13 mouse cellular contexts compared by ENCODE assay signal in the genomic region with DNA sequence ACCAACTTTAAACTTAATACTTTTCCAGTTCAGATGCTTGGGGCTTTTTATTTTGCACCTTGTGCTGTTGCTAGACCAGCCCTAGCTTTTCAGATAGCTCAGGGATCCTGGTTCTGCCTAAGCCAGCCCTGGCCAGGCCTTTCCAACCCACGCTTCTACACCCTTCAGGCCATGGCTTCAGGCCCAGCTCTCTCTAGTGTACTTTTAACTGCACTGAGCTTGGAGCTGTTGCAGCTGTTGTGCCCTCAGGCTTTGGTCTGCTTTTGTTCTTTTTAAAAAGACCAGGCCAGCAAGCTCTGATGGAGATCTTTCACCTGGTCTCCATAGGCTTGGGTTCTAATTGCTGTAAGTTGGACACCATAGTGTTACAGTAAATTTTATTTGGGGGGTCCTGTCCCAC. TPM values are rescaled to one million over a fixed set of nuclear protein-coding genes. Genes with fewer than 3 reads are reported as not detected.
DNase-seq lines count a peak whose midpoint lies in the region; ATAC-seq and TF ChIP-seq lines count a peak whose summit lies in the region.
"Had no signal": no experiment of that assay in that cellular context is flagged by ENCODE, and none has a peak within 500 bp of the region (broad histone marks: within the 10 kb centered on the region; RNA-seq: fewer than 3 reads in every experiment).

No protein-coding gene starts in this region.

- intact Hi-C loops in heart, postnatal 36 days (cut with DNase I): no loop called here

- 78% methylated on average over 1 of the region's 1 CpGs for WGBS in heart, embryonic 12.5 days
- 53% methylated on average over 1 of the region's 1 CpGs for WGBS in stomach, embryonic 14.5 days
- 44% methylated on average over 1 of the region's 1 CpGs for WGBS in stomach, postnatal 0 days

- no peak overlapping the region for H3K4me3 ChIP-seq in heart, embryonic 12.5 days
- no peak overlapping the region for H3K4me3 ChIP-seq in stomach, embryonic 14.5 days (ENCODE audit: low read depth, low read length)
- H3K4me3 ChIP-seq in stomach, postnatal 0 days (ENCODE audit: low read depth, low read length): no peak overlapping the region

- peaks cover 17% of the 10 kb centered on the region for H3K4me1 ChIP-seq in heart, embryonic 12.5 days (replicated peaks)
- H3K4me1 ChIP-seq in stomach, embryonic 14.5 days (ENCODE audit: control insufficient read depth, insufficient read depth, low read length): peaks cover 6% of the 10 kb centered on the region; the same call in 1 of the 2 replicates
- H3K4me1 ChIP-seq in stomach, postnatal 0 days (replicated peaks; ENCODE audit: control insufficient read depth, insufficient read depth): 0 out of 2 replicates have a peak, but pooled peaks cover 2% of the 10 kb centered on the region

- H3K27ac ChIP-seq in heart, embryonic 12.5 days (ENCODE audit: poor library complexity, severe bottlenecking): no peak overlapping the region
- H3K27ac ChIP-seq in stomach, embryonic 14.5 days (ENCODE audit: low read length): peak overlapping the region; percentile 34; the same call in 1 of the 2 replicates
- no peak overlapping the region for H3K27ac ChIP-seq in stomach, postnatal 0 days (replicated peaks)

- H3K27me3 ChIP-seq in heart, embryonic 12.5 days (replicated peaks): no peaks in the 10 kb centered on the region
- no peaks in the 10 kb centered on the region for H3K27me3 ChIP-seq in stomach, embryonic 14.5 days (ENCODE audit: control insufficient read depth, insufficient read depth, low read length)
- H3K27me3 ChIP-seq in stomach, postnatal 0 days (ENCODE audit: control insufficient read depth, insufficient read depth, low read length): no peaks in the 10 kb centered on the region

- H3K36me3 ChIP-seq in heart, embryonic 12.5 days: no peaks in the 10 kb centered on the region
- no peaks in the 10 kb centered on the region for H3K36me3 ChIP-seq in stomach, embryonic 14.5 days (ENCODE audit: control insufficient read depth, insufficient read depth, low read length)
- H3K36me3 ChIP-seq in stomach, postnatal 0 days (ENCODE audit: control insufficient read depth, insufficient read depth, low read length): no peaks in the 10 kb centered on the region

- no peak for TF ChIP-seq EP300 in stomach, postnatal 0 days (optimal IDR thresholded peaks at IDR 0.05)

- no peak overlapping the region for H3K9ac ChIP-seq in heart, embryonic 12.5 days
- H3K9ac ChIP-seq in stomach, embryonic 14.5 days (replicated peaks; ENCODE audit: low read depth, low read length): no peak overlapping the region
- H3K9ac ChIP-seq in stomach, postnatal 0 days (ENCODE audit: low read length): no peak overlapping the region

- no peak overlapping the region for H3K4me2 ChIP-seq in heart, embryonic 12.5 days
- H3K4me2 ChIP-seq in stomach, embryonic 14.5 days (replicated peaks; ENCODE audit: low read depth, low read length): no peak overlapping the region
- H3K4me2 ChIP-seq in stomach, postnatal 0 days (replicated peaks; ENCODE audit: low read depth): no peak overlapping the region

- no peaks in the 10 kb centered on the region for H3K9me3 ChIP-seq in heart, embryonic 12.5 days (replicated peaks)
- H3K9me3 ChIP-seq in stomach, embryonic 14.5 days (ENCODE audit: control insufficient read depth, low read depth, low read length): no peaks in the 10 kb centered on the region
- no peaks in the 10 kb centered on the region for H3K9me3 ChIP-seq in stomach, postnatal 0 days (ENCODE audit: control insufficient read depth, low read length)

- DNase-seq in heart, adult 18-20 months: peak; percentile 59 to 71
- no peak for DNase-seq in stomach, postnatal 0 days (ENCODE audit: low spot score)
- peak; percentile 36 to 44 for DNase-seq in heart, postnatal 36 days
- peak; percentile 34 to 77 for DNase-seq in lung, postnatal 4 days
- DNase-seq in embryo, embryonic 11 days: no peak
- no peak for DNase-seq in adrenal gland, adult 2 months
- DNase-seq: B cell, adult 2 months; cerebellum, adult 11-12 months; liver; right cerebral cortex, postnatal 14 days; thymus, postnatal 4 days had no signal

- TF ChIP-seq CTCF in stomach, postnatal 0 days (IDR thresholded peaks at IDR 0.05; ENCODE audit: low read depth): no peak

- ATAC-seq in heart, embryonic 12.5 days (ENCODE audit: insufficient number of reproducible peaks, low FRiP score): no peak
- ATAC-seq in stomach, embryonic 14.5 days (ENCODE audit: insufficient number of reproducible peaks, insufficient read depth, low FRiP score, low read depth): no peak
- ATAC-seq in stomach, postnatal 0 days (ENCODE audit: low FRiP score, low TSS enrichment): no peak

RNA-seq across cellular contexts. Expression of gene Srd5a3, which starts 4.4 kb away (rescaled TPM):
- total RNA-seq in heart, adult 18-20 months (2021): 1 to 10 TPM; 8.2 TPM
- polyA plus RNA-seq in heart, embryonic 12.5 days (2016; fragmentation: Nextera tagmentation; extraction: Ambion mirVana): 27.2 and 29.1 TPM in 2 replicates
- 33.6 and 34.1 TPM in 2 replicates for polyA plus RNA-seq in stomach, embryonic 14.5 days (2014; fragmentation: Nextera tagmentation; extraction: Ambion mirVana)
- polyA plus RNA-seq in stomach, postnatal 0 days (2015; fragmentation: Nextera tagmentation; extraction: Ambion mirVana): 28.4 and 29.5 TPM in 2 replicates
- total RNA-seq in heart, postnatal 36 days (2021): 1 to 10 TPM; 9.0 to 9.2 TPM
- total RNA-seq in adrenal gland, adult 2 months (2021): 10 to 100 TPM; 25.5 to 30.4 TPM
- polyA plus RNA-seq in adrenal gland, adult 2 months (2012; rRNA removed): 280 and 358 TPM in 2 replicates

RNA-seq across cellular contexts. Expression of gene Tmem165, which starts 48.0 kb away (rescaled TPM):
- 10 to 100 TPM; 17.7 TPM for total RNA-seq in heart, adult 18-20 months (2021)
- 109 and 112 TPM in 2 replicates for polyA plus RNA-seq in heart, embryonic 12.5 days (2016; fragmentation: Nextera tagmentation; extraction: Ambion mirVana)
- polyA plus RNA-seq in stomach, embryonic 14.5 days (2014; fragmentation: Nextera tagmentation; extraction: Ambion mirVana): 120 and 127 TPM in 2 replicates
- 72.3 and 74.3 TPM in 2 replicates for polyA plus RNA-seq in stomach, postnatal 0 days (2015; fragmentation: Nextera tagmentation; extraction: Ambion mirVana)
- 10 to 100 TPM; 19.3 to 23.3 TPM for total RNA-seq in heart, postnatal 36 days (2021)
- 10 to 100 TPM; 28.1 to 49.1 TPM for total RNA-seq in adrenal gland, adult 2 months (2021)
- polyA plus RNA-seq in adrenal gland, adult 2 months (2012; rRNA removed): 164 and 194 TPM in 2 replicates

Comparison
In these comparisons a context has a peak if more than half of its experiments do, and no peak if none do; other contexts are left out.
1. DNase-seq: peak in heart, adult 18-20 months (2 of 2), heart, postnatal 36 days (2 of 2) and lung, postnatal 4 days (2 of 2); none in stomach, postnatal 0 days (single experiment), embryo, embryonic 11 days (single experiment) and adrenal gland, adult 2 months (single experiment).